Mouse (Mus musculus) brain, embryonic 14.5 days (tissue): ENCODE results near the gene Blnk.

Experiments used
- CTCF ChIP-seq: fragments of 200-500 bp; IDR thresholded peaks from 2 replicates; pipeline ENCODE4 v1.5.1; 2012; ENCODE audit warnings: inconsistent platforms, mild to moderate bottlenecking, moderate library complexity, borderline replicate concordance; ENCODE audit not compliant: insufficient read depth, insufficient read length; ENCODE audit errors: extremely low read depth
- POLR2A ChIP-seq: fragments of 200-500 bp; IDR thresholded peaks from 2 replicates; pipeline ENCODE4 v1.6.1; 2012; ENCODE audit warnings: mild to moderate bottlenecking, inconsistent platforms, borderline replicate concordance; ENCODE audit not compliant: poor library complexity, insufficient read depth, insufficient read length, severe bottlenecking; ENCODE audit errors: extremely low read depth

- no peak for TF ChIP-seq POLR2A
- TF ChIP-seq CTCF: no peak
Observed at GRCm38 (mm10) chr19:40996722-40997121, 2.4 kb upstream of the Blnk start.
